Mouse (Mus musculus) CH12.LX (cell line): ENCODE measurements around the gene Rpl13a.

ENCODE experiments used
- CTCF ChIP-seq, 2 experiments: IDR thresholded peaks in 1 of 2; conservative IDR thresholded peaks in 1 of 2; 2 replicates each; pipeline ENCODE4 v1.5.1; 2011 to 2012; ENCODE audit warnings: low read depth in 2 of 2, low read length in 2 of 2, improper control_type of control experiment in 1 of 2, inconsistent platforms in 1 of 2, mild to moderate bottlenecking in 1 of 2, moderate library complexity in 1 of 2
- EP300 ChIP-seq: IDR thresholded peaks from 2 replicates; pipeline ENCODE4 v1.6.1; 2011; ENCODE audit warnings: low read length, improper control_type of control experiment
- ETS1 ChIP-seq: conservative IDR thresholded peaks from 2 replicates; pipeline ENCODE4 v1.6.1; 2012; ENCODE audit warnings: low read depth, mild to moderate bottlenecking, inconsistent platforms, low read length, improper control_type of control experiment, moderate library complexity
- KAT2A ChIP-seq: IDR thresholded peaks from 2 replicates; pipeline ENCODE4 v1.6.1; 2012; ENCODE audit warnings: low read length, improper control_type of control experiment, inconsistent platforms; ENCODE audit not compliant: insufficient replicate concordance
- MAFK ChIP-seq: IDR thresholded peaks from 2 replicates; pipeline ENCODE4 v1.6.1; 2011; ENCODE audit warnings: low read length, improper control_type of control experiment; ENCODE audit not compliant: insufficient replicate concordance
- MAZ ChIP-seq: IDR thresholded peaks from 2 replicates; pipeline ENCODE4 v1.6.1; 2012; ENCODE audit warnings: low read depth, mild to moderate bottlenecking, inconsistent platforms, low read length, improper control_type of control experiment, moderate library complexity
- NRF1 ChIP-seq: IDR thresholded peaks from 2 replicates; pipeline ENCODE4 v1.6.1; 2014; ENCODE audit warnings: low read depth, mild to moderate bottlenecking, inconsistent platforms, low read length, improper control_type of control experiment, moderate library complexity
- POLR2A ChIP-seq: IDR thresholded peaks from 2 replicates; pipeline ENCODE4 v1.6.1; 2011; ENCODE audit warnings: low read depth, mild to moderate bottlenecking, improper control_type of control experiment, low read length
- RAD21 ChIP-seq: IDR thresholded peaks from 2 replicates; pipeline ENCODE4 v1.6.1; 2011; ENCODE audit warnings: low read depth, mild to moderate bottlenecking, low read length, improper control_type of control experiment, moderate library complexity
- TBP ChIP-seq: conservative IDR thresholded peaks from 2 replicates; pipeline ENCODE4 v1.6.1; 2011; ENCODE audit warnings: low read depth, low read length, improper control_type of control experiment
- USF1 ChIP-seq: IDR thresholded peaks from 2 replicates; pipeline ENCODE4 v1.6.1; 2014; ENCODE audit warnings: low read depth, mild to moderate bottlenecking, inconsistent platforms, low read length, improper control_type of control experiment
- USF2 ChIP-seq: conservative IDR thresholded peaks from 2 replicates; pipeline ENCODE4 v1.6.1; 2011; ENCODE audit warnings: low read depth, low read length, improper control_type of control experiment
- ZKSCAN1 ChIP-seq: IDR thresholded peaks from 2 replicates; pipeline ENCODE4 v1.6.1; 2012; ENCODE audit warnings: low read depth, inconsistent platforms, low read length, improper control_type of control experiment, borderline replicate concordance
- ZNF384 ChIP-seq: IDR thresholded peaks from 2 replicates; pipeline ENCODE4 v1.6.1; 2012; ENCODE audit warnings: low read depth, low read length, improper control_type of control experiment, inconsistent platforms

GRCm38 (mm10) chr7:45141914-45142313, 13.4 kb upstream of the Rpl13a start:
- TF ChIP-seq TBP (no peak), CTCF (conservative IDR thresholded peaks at IDR 0.05 in 1 of 2, IDR thresholded peaks at IDR 0.05 in 1 of 2; ENCODE audit: low read depth in 2 of 2, low read length in 2 of 2) (no peak), MAFK (no peak), RAD21 (no peak), NRF1 (no peak), USF2 (no peak), EP300 (no peak), ETS1 (no peak), USF1 (no peak), POLR2A (no peak), ZKSCAN1 (no peak), MAZ (no peak), KAT2A (no peak), ZNF384 (no peak)
